Mouse (Mus musculus): ENCODE results near the gene Scn2a. TPM values are rescaled to one million over a fixed set of nuclear protein-coding genes. Genes with fewer than 3 reads are reported as not detected.

The Scn2a gene
- not detected for total RNA-seq (2023)

GRCm38 (mm10) chr2:65620556-65621166, at the start of gene Scn2a:
TSS of gene Scn2a (plus strand) at chr2:65620771.

Other genes starting within 250 kb of the Scn2a start
- not detected for gene Scn3a, start 53.1 kb upstream of the Scn2a start, total RNA-seq (2023)
- gene Csrnp3, start 225.0 kb downstream of the Scn2a start, total RNA-seq (2023) = not detected

Data from B cell, adult 67 days (primary cell).